Mouse (Mus musculus): ENCODE results near the gene Prl7a1.

Prl7a1 gene

GRCm38 (mm10) chr13:27642393-27642792 is at the start of gene Prl7a1:
TSS of gene Prl7a1 (minus strand) at chr13:27642493.
- no peak for DNase-seq

GRCm38 (mm10) chr13:27667936-27668335 is 25.6 kb upstream of the Prl7a1 start, which contains the start of gene Prl7a2:
TSS of gene Prl7a2 (minus strand) at chr13:27668036.
- no peak for DNase-seq

GRCm38 (mm10) chr13:27660747-27661146 is 18.5 kb upstream of the Prl7a1 start:
- no peak for DNase-seq

GRCm38 (mm10) chr13:27610482-27610881 is 31.8 kb downstream of the Prl7a1 start, which contains the start of gene Prl7b1:
TSS of gene Prl7b1 (minus strand) at chr13:27610582.
- no peak for DNase-seq
